Mouse (Mus musculus) MEL (cell line): Measurements from ENCODE around the gene Tlk1. TPM values are rescaled to one million over a fixed set of nuclear protein-coding genes. Genes with fewer than 3 reads are reported as not detected.

Experiments
- DNase-seq: peaks from one replicate; pipeline ENCODE4 v3.0.0; 2011; ENCODE audit warnings: low read depth, low spot score
- H3K27ac ChIP-seq: 2 replicates; pipeline ENCODE4 v1.5.1; 2012; ENCODE audit warnings: low read depth, mild to moderate bottlenecking, control low read depth, low read length, moderate library complexity; ENCODE audit not compliant: control insufficient read depth
- H3K27me3 ChIP-seq, 2 experiments: fragments of 150-350 bp in 1 of 2; sonication (generic) in 1 of 2; 2 replicates each; pipeline ENCODE4 v1.6.1; 2012; ENCODE audit warnings: low read length in 2 of 2, mild to moderate bottlenecking in 2 of 2, improper control_type of control experiment in 1 of 2, moderate library complexity in 1 of 2; ENCODE audit not compliant: insufficient read depth in 2 of 2, control insufficient read depth in 1 of 2
- H3K36me3 ChIP-seq, 2 experiments: 2 replicates each; pipeline ENCODE4 v1.6.1; 2012 to 2014; ENCODE audit warnings: low read length in 2 of 2, improper control_type of control experiment in 1 of 2, inconsistent platforms in 1 of 2, mild to moderate bottlenecking in 1 of 2; ENCODE audit not compliant: insufficient read depth in 2 of 2, control insufficient read depth in 1 of 2
- H3K4me1 ChIP-seq, 2 experiments: fragments of 150-350 bp in 1 of 2; sonication (generic) in 1 of 2; 2 replicates each; pipeline ENCODE4 v1.6.1; 2012; ENCODE audit warnings: low read length in 2 of 2, improper control_type of control experiment in 1 of 2, mild to moderate bottlenecking in 1 of 2; ENCODE audit not compliant: insufficient read depth in 2 of 2, control insufficient read depth in 1 of 2
- H3K4me3 ChIP-seq, 2 experiments: fragments of 150-350 bp in 1 of 2; sonication (generic) in 1 of 2; 2 replicates each; pipeline ENCODE4 v1.5.1; 2012; ENCODE audit warnings: low read depth in 2 of 2, low read length in 2 of 2, mild to moderate bottlenecking in 2 of 2, moderate library complexity in 2 of 2, control low read depth in 1 of 2, improper control_type of control experiment in 1 of 2; ENCODE audit not compliant: control insufficient read depth in 1 of 2, insufficient read depth in 1 of 2
- H3K79me2 ChIP-seq: 2 replicates; pipeline ENCODE4 v1.6.1; 2012; ENCODE audit warnings: mild to moderate bottlenecking, low read length, moderate library complexity; ENCODE audit not compliant: control insufficient read depth, poor library complexity, insufficient read depth
- H3K9ac ChIP-seq: 2 replicates; pipeline ENCODE4 v1.6.1; 2012; ENCODE audit warnings: low read depth, mild to moderate bottlenecking, control low read depth, low read length, moderate library complexity; ENCODE audit not compliant: control insufficient read depth, poor library complexity, severe bottlenecking
- H3K9me3 ChIP-seq: fragments of 150-350 bp; sonication (generic); replicated peaks from 2 replicates; pipeline ENCODE4 v1.6.1; 2012; ENCODE audit warnings: mild to moderate bottlenecking, low read length, improper control_type of control experiment, moderate library complexity; ENCODE audit not compliant: insufficient read depth
- BHLHE40 ChIP-seq: IDR thresholded peaks from 2 replicates; pipeline ENCODE4 v1.6.1; 2012; ENCODE audit warnings: low read depth, mild to moderate bottlenecking, inconsistent platforms, low read length, improper control_type of control experiment, borderline replicate concordance
- CHD1 ChIP-seq: IDR thresholded peaks from 2 replicates; pipeline ENCODE4 v1.6.1; 2012; ENCODE audit warnings: low read depth, mild to moderate bottlenecking, inconsistent platforms, low read length, improper control_type of control experiment
- EP300 ChIP-seq, 2 experiments: IDR thresholded peaks; 2 replicates each; pipeline ENCODE4 v1.6.1; 2011; ENCODE audit warnings: improper control_type of control experiment in 2 of 2, low read length in 2 of 2, low read depth in 1 of 2, mild to moderate bottlenecking in 1 of 2
- ETS1 ChIP-seq: IDR thresholded peaks from 2 replicates; pipeline ENCODE4 v1.6.1; 2012; ENCODE audit warnings: low read depth, mild to moderate bottlenecking, inconsistent platforms, low read length, improper control_type of control experiment, moderate library complexity
- GABPA ChIP-seq: IDR thresholded peaks from 2 replicates; pipeline ENCODE4 v1.6.1; 2012; ENCODE audit warnings: low read depth, mild to moderate bottlenecking, inconsistent platforms, low read length, improper control_type of control experiment, moderate library complexity
- GATA1 ChIP-seq: IDR thresholded peaks from 2 replicates; pipeline ENCODE4 v1.6.1; 2011; ENCODE audit warnings: low read depth, low read length, improper control_type of control experiment
- HCFC1 ChIP-seq: IDR thresholded peaks from 2 replicates; pipeline ENCODE4 v1.6.1; 2012; ENCODE audit warnings: low read depth, mild to moderate bottlenecking, inconsistent platforms, low read length, improper control_type of control experiment, moderate library complexity
- KAT2A ChIP-seq: conservative IDR thresholded peaks from 2 replicates; pipeline ENCODE4 v1.6.1; 2012; ENCODE audit warnings: low read depth, low read length, improper control_type of control experiment, inconsistent platforms
- MEF2A ChIP-seq: IDR thresholded peaks from 2 replicates; pipeline ENCODE4 v1.6.1; 2014; ENCODE audit warnings: low read depth, mild to moderate bottlenecking, inconsistent platforms, low read length, improper control_type of control experiment; ENCODE audit not compliant: poor library complexity, insufficient replicate concordance, severe bottlenecking; ENCODE audit errors: extremely low read depth
- MXI1 ChIP-seq: IDR thresholded peaks from 2 replicates; pipeline ENCODE4 v1.6.1; 2011; ENCODE audit warnings: mild to moderate bottlenecking, low read depth, low read length, improper control_type of control experiment
- MYB ChIP-seq: IDR thresholded peaks from 2 replicates; pipeline ENCODE4 v1.6.1; 2011; ENCODE audit warnings: mild to moderate bottlenecking, low read depth, low read length, improper control_type of control experiment
- POLR2AphosphoS5 ChIP-seq: IDR thresholded peaks from 2 replicates; pipeline ENCODE4 v1.6.1; 2012; ENCODE audit warnings: low read depth, borderline replicate concordance, mild to moderate bottlenecking, inconsistent platforms, low read length, moderate library complexity, mixed read lengths
- RAD21 ChIP-seq: IDR thresholded peaks from 2 replicates; pipeline ENCODE4 v1.6.1; 2011; ENCODE audit warnings: mild to moderate bottlenecking, low read depth, low read length, improper control_type of control experiment
- SIN3A ChIP-seq: IDR thresholded peaks from 2 replicates; pipeline ENCODE4 v1.6.1; 2012; ENCODE audit warnings: low read length, improper control_type of control experiment, inconsistent platforms
- SMC3 ChIP-seq: IDR thresholded peaks from 2 replicates; pipeline ENCODE4 v1.6.1; 2011; ENCODE audit warnings: low read depth, low read length, improper control_type of control experiment
- TAL1 ChIP-seq: IDR thresholded peaks from 2 replicates; pipeline ENCODE4 v1.6.1; 2012; ENCODE audit warnings: mild to moderate bottlenecking, inconsistent platforms, low read length, moderate library complexity, mixed read lengths
- TBP ChIP-seq: IDR thresholded peaks from 2 replicates; pipeline ENCODE4 v1.8.0; 2011; ENCODE audit warnings: low read depth, low read length, improper control_type of control experiment
- TCF12 ChIP-seq: IDR thresholded peaks from 2 replicates; pipeline ENCODE4 v1.6.1; 2014; ENCODE audit warnings: low read depth, mild to moderate bottlenecking, inconsistent platforms, low read length, improper control_type of control experiment, moderate library complexity
- UBTF ChIP-seq: IDR thresholded peaks from 2 replicates; pipeline ENCODE4 v1.6.1; 2012; ENCODE audit warnings: low read depth, mild to moderate bottlenecking, inconsistent platforms, low read length, improper control_type of control experiment, moderate library complexity, borderline replicate concordance; ENCODE audit not compliant: insufficient read depth
- USF2 ChIP-seq, 2 experiments: IDR thresholded peaks; 2 replicates each; pipeline ENCODE4 v1.6.1; 2011 to 2012; ENCODE audit warnings: improper control_type of control experiment in 2 of 2, low read length in 2 of 2, borderline replicate concordance in 1 of 2, inconsistent platforms in 1 of 2, low read depth in 1 of 2, mild to moderate bottlenecking in 1 of 2; ENCODE audit not compliant: insufficient read depth in 1 of 2
- ZC3H11A ChIP-seq: IDR thresholded peaks from 2 replicates; pipeline ENCODE4 v1.6.1; 2012; ENCODE audit warnings: low read depth, mild to moderate bottlenecking, inconsistent platforms, low read length, improper control_type of control experiment
- ZKSCAN1 ChIP-seq: IDR thresholded peaks from 2 replicates; pipeline ENCODE4 v1.6.1; 2012; ENCODE audit warnings: low read depth, mild to moderate bottlenecking, inconsistent platforms, low read length, improper control_type of control experiment, moderate library complexity
- ZMIZ1 ChIP-seq: IDR thresholded peaks from 2 replicates; pipeline ENCODE4 v1.6.1; 2012; ENCODE audit warnings: low read depth, mild to moderate bottlenecking, inconsistent platforms, low read length, improper control_type of control experiment, moderate library complexity
- ZNF384 ChIP-seq: IDR thresholded peaks from 2 replicates; pipeline ENCODE4 v1.6.1; 2012; ENCODE audit warnings: low read depth, mild to moderate bottlenecking, inconsistent platforms, low read length, improper control_type of control experiment
- polyA plus RNA-seq, 2 experiments: library from polyadenylated mRNA; stranded (reverse) in 1 of 2; unstranded in 1 of 2; fragments of >175 nt in 1 of 2; fragments of >200 nt in 1 of 2; gene quantifications; 2 replicates each; pipeline versions ENCODE4 v1.2.1 to v1.2.4; 2012; ENCODE audit warnings: low replicate concordance in 2 of 2, low read depth in 1 of 2; ENCODE audit not compliant: insufficient read length in 2 of 2, insufficient read depth in 1 of 2, missing spikeins in 1 of 2
- total RNA-seq: library from RNA; depleted of rRNA; stranded (reverse); fragments of 300-350 nt; gene quantifications from 2 replicates; pipeline ENCODE4 v1.2.3, GENCODE M21; 2012

The Tlk1 gene
- total and polyA plus RNA-seq, 3 experiments: 20.5 to 57.0 (median 56.6) TPM

DNA sequence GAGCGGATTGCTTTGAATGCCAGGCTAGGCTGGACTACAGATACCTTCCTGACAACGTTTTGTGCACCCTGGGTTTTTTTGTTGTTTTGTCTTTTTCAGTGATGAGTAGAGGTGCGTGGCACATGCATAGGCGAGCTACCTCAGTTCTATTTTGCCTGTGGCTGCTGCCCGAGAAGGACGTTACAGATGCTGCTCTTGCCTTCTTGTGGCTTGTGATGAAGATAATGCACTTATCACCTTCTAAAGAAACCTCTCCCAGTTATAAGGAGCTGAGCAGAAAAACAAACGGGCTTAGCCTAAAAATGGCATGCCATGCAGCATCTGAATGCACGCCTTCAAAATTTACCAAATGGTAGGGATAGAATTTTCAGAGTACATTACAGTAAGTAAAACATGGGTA, 2.3 kb upstream of the Tlk1 start (continued):
- TF ChIP-seq MEF2A (0 out of 2 replicates have a peak, but pooled peaks have one; percentile 24), POLR2AphosphoS5 (no peak), UBTF (no peak), ZC3H11A (no peak), MYB (peak; percentile 56)

DNA sequence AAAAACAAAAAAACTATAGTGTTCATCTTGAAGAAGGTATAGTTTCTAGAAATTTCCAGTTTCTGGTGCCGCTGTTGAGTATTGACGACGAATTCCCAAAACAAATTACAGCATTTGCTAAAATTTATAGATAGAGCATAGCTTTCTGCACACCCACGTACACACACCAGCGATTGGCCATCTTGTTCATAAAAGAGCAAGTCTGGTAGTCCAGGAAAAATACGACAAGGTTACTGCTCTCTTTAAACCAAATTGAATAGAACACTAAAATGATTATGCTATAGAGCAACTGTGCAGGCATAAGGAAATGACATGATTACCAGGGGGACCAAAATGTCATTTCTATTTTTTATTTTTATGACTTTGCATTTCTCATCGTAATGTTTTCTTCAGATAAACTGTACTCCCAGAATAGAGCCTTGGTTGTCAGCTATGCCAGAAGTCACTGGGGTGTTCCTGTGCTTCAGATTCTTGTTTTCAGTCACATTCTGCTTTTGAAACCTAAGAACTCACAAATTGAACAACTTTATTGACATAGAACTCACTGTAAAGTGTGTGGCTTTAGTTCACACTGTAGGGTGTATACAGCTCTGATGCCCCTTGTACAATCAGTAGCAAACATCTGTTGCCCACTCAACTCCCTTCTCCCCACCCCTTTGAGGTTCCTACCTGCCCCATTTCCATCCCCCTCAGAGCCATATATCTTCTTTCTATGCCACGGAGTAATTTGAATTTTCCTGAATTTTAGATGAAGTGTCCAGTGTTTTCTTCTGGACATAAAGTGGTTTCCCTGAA, 1.1 kb upstream of the Tlk1 start:
- peak; percentile 77 for DNase-seq
- TF ChIP-seq GATA1: peak; percentile 42; the same call in 1 of the 2 replicates
- peak; percentile 89; the same call in 1 of the 2 replicates for TF ChIP-seq CHD1
- peak; percentile 84 for TF ChIP-seq TAL1
- no peak for TF ChIP-seq HCFC1
- peak; percentile 37 for TF ChIP-seq MXI1
- TF ChIP-seq ZNF384: no peak
- TF ChIP-seq SMC3: no peak
- no peak for TF ChIP-seq MYB
- TF ChIP-seq SIN3A: peak; percentile 72
- 0 out of 4 replicates have a peak, but pooled peaks of 1 of the 2 experiments have one; percentile 33 for TF ChIP-seq EP300 (IDR thresholded peaks at IDR 0.05; ENCODE audit: low read depth in 1 of 2, low read length in 2 of 2)
- no peak for TF ChIP-seq BHLHE40
- TF ChIP-seq TBP: peak; percentile 63; the same call in 1 of the 2 replicates
- TF ChIP-seq ZMIZ1: no peak
- peak; percentile 53 for TF ChIP-seq TCF12
- TF ChIP-seq GABPA: no peak
- TF ChIP-seq ETS1: peak; percentile 73; the same call in 1 of the 2 replicates
- TF ChIP-seq POLR2AphosphoS5: no peak
- TF ChIP-seq RAD21: no peak
- TF ChIP-seq KAT2A: no peak
- TF ChIP-seq ZKSCAN1: no peak
- TF ChIP-seq USF2 (IDR thresholded peaks at IDR 0.05; ENCODE audit: borderline replicate concordance in 1 of 2, insufficient read depth in 1 of 2, low read depth in 1 of 2, low read length in 2 of 2): no peak
- H3K9ac ChIP-seq: peak overlapping the region; percentile 58
- H3K36me3 ChIP-seq: peaks cover 0 to 47% of the 10 kb centered on the region in 2 experiments; a peak in 2 of 4 replicates
- H3K4me1 ChIP-seq: peaks cover 17 to 33% of the 10 kb centered on the region in 2 experiments
- H3K79me2 ChIP-seq: peaks cover 37% of the 10 kb centered on the region
- peak overlapping the region; percentile 51 to 87 for H3K4me3 ChIP-seq
- H3K27me3 ChIP-seq: no peaks in the 10 kb centered on the region
- H3K27ac ChIP-seq: peak overlapping the region; percentile 90
- H3K9me3 ChIP-seq: no peaks in the 10 kb centered on the region
